In the genomic region with DNA sequence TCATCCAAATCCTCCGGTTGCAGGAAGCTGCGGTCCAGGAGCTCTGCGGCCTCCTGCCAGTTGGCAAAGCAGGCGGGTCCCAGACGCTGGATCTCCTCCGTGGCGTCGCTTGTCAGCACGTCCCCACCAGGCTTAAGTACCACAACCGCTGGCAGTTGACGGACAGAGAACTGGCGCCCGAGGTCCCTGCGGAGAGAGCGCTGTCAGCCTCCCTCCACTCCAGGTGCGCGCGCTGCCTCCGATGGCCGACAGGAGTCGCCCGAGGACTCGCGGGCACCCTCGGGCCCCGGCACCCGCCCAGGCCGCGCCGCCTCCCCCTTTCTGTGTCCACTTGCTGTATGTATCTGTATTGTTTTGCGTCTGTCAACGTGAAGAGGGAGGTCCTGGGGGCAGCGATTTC, we compare ENCODE assay signal across 7 mouse cellular contexts. TPM values are rescaled to one million over a fixed set of nuclear protein-coding genes. Genes with fewer than 3 reads are reported as not detected.
A peak's percentile ranks its signal among the peaks of the same experiment; 100 is the strongest.
DNase-seq lines count a peak whose midpoint lies in the region; ATAC-seq lines count a peak whose summit lies in the region.

No protein-coding gene starts in this region.

- no peaks in the 10 kb centered on the region for H3K36me3 ChIP-seq in limb, embryonic 13.5 days
- no peaks in the 10 kb centered on the region for H3K36me3 ChIP-seq in midbrain, embryonic 14.5 days (ENCODE audit: control insufficient read depth, insufficient read depth, low read length)

- peak overlapping the region; percentile 34 for H3K4me3 ChIP-seq in limb, embryonic 13.5 days
- peak overlapping the region; percentile 22 for H3K4me3 ChIP-seq in midbrain, embryonic 14.5 days (replicated peaks; ENCODE audit: low read depth, low read length)

- peaks cover 99% of the 10 kb centered on the region for H3K27me3 ChIP-seq in limb, embryonic 13.5 days
- peaks cover 57% of the 10 kb centered on the region for H3K27me3 ChIP-seq in midbrain, embryonic 14.5 days (ENCODE audit: control insufficient read depth, insufficient read depth, low read length)

- peak; percentile 60 to 82 for DNase-seq in cerebellum, postnatal 4 days (ENCODE audit: low spot score in 2 of 2)
- peak; percentile 75 for DNase-seq in gastrocnemius, postnatal 25 days
- DNase-seq in midbrain, embryonic 14.5 days = peak; percentile 78
- peak; percentile 64 for DNase-seq in spleen, adult 12 weeks (ENCODE audit: low spot score)

- peaks cover 20% of the 10 kb centered on the region for H3K4me1 ChIP-seq in limb, embryonic 13.5 days
- 0 out of 2 replicates have a peak, but pooled peaks cover 7% of the 10 kb centered on the region for H3K4me1 ChIP-seq in midbrain, embryonic 14.5 days (ENCODE audit: control insufficient read depth, insufficient read depth, low read length)

- H3K27ac ChIP-seq in limb, embryonic 13.5 days = no peak overlapping the region
- no peak overlapping the region for H3K27ac ChIP-seq in midbrain, embryonic 14.5 days (replicated peaks; ENCODE audit: low read depth, low read length)

- ATAC-seq in activated CD4-positive, CD25-positive, alpha-beta regulatory T cell, adult 4 months = peak; percentile 33
- ATAC-seq in inflammation-experienced regulatory T-cells, adult 6 months = peak; percentile 35
- peak; percentile 17; the same call in 1 of the 2 replicates for ATAC-seq in limb, embryonic 13.5 days (ENCODE audit: low FRiP score, low read depth)
- peak; percentile 49; the same call in 1 of the 2 replicates for ATAC-seq in midbrain, embryonic 14.5 days (ENCODE audit: low FRiP score, low TSS enrichment)

- H3K4me2 ChIP-seq in limb, embryonic 13.5 days (replicated peaks) = peak overlapping the region; percentile 56
- H3K4me2 ChIP-seq in midbrain, embryonic 14.5 days (ENCODE audit: low read length) = peak overlapping the region; percentile 43

- 1% methylated on average over 33 of the region's 33 CpGs for WGBS in limb, embryonic 13.5 days
- WGBS in midbrain, embryonic 14.5 days = under 1% methylated on average over 33 of the region's 33 CpGs

- H3K9ac ChIP-seq in limb, embryonic 13.5 days = peak overlapping the region; percentile 46; the same call in 1 of the 2 replicates
- H3K9ac ChIP-seq in midbrain, embryonic 14.5 days (replicated peaks; ENCODE audit: low read length) = peak overlapping the region; percentile 39; the same call in 1 of the 2 replicates

- H3K9me3 ChIP-seq in limb, embryonic 13.5 days = peaks cover 9% of the 10 kb centered on the region
- H3K9me3 ChIP-seq in midbrain, embryonic 14.5 days (ENCODE audit: control insufficient read depth, low read length) = no peaks in the 10 kb centered on the region

RNA-seq across cellular contexts. Expression of gene Nxnl1, which starts 3.6 kb away (rescaled TPM):
- polyA plus RNA-seq in activated CD4-positive, CD25-positive, alpha-beta regulatory T cell, adult 4 months (2017; shearing (Covaris generic)) = under 1 TPM in 1 of 2 experiments, not detected in 1; 0.15 TPM
- under 1 TPM in 1 of 2 experiments, not detected in 1; 0.24 TPM for total RNA-seq in gastrocnemius, postnatal 25 days (2021)
- under 1 TPM in 1 of 3 experiments, not detected in 2; 0.13 TPM for polyA plus RNA-seq in inflammation-experienced regulatory T-cells, adult 6 months (2017; shearing (Covaris generic))
- not detected in 2 replicates for polyA plus RNA-seq in limb, embryonic 13.5 days (2015; fragmentation: Nextera tagmentation; extraction: Ambion mirVana)
- polyA plus RNA-seq in midbrain, embryonic 14.5 days (2014; fragmentation: Nextera tagmentation; extraction: Ambion mirVana) = not detected in 2 replicates

RNA-seq across cellular contexts. Expression of gene Tmem221, which starts 4.1 kb away (rescaled TPM):
- 1 to 10 TPM in 1 of 2 experiments, under 1 TPM in 1; 0.99 to 1.7 TPM for polyA plus RNA-seq in activated CD4-positive, CD25-positive, alpha-beta regulatory T cell, adult 4 months (2017; shearing (Covaris generic))
- total RNA-seq in gastrocnemius, postnatal 25 days (2021) = not detected
- polyA plus RNA-seq in inflammation-experienced regulatory T-cells, adult 6 months (2017; shearing (Covaris generic)) = 1 to 10 TPM in 1 of 3 experiments, under 1 TPM in 1, not detected in 1; 0.97 to 2.1 TPM
- 0.27 and 0.64 TPM in 2 replicates for polyA plus RNA-seq in limb, embryonic 13.5 days (2015; fragmentation: Nextera tagmentation; extraction: Ambion mirVana)
- not detected in 2 replicates for polyA plus RNA-seq in midbrain, embryonic 14.5 days (2014; fragmentation: Nextera tagmentation; extraction: Ambion mirVana)

RNA-seq across cellular contexts. Expression of gene Slc27a1, which starts 5.9 kb away (rescaled TPM):
- polyA plus RNA-seq in activated CD4-positive, CD25-positive, alpha-beta regulatory T cell, adult 4 months (2017; shearing (Covaris generic)) = 1 to 10 TPM; 4.4 to 8.9 TPM
- total RNA-seq in gastrocnemius, postnatal 25 days (2021) = 10 to 100 TPM; 62.6 to 62.9 TPM
- polyA plus RNA-seq in inflammation-experienced regulatory T-cells, adult 6 months (2017; shearing (Covaris generic)) = 1 to 10 TPM; 4.5 to 8.6 (median 5.8) TPM
- polyA plus RNA-seq in limb, embryonic 13.5 days (2015; fragmentation: Nextera tagmentation; extraction: Ambion mirVana) = 52.2 and 52.3 TPM in 2 replicates
- polyA plus RNA-seq in midbrain, embryonic 14.5 days (2014; fragmentation: Nextera tagmentation; extraction: Ambion mirVana) = 33.5 and 41.6 TPM in 2 replicates

RNA-seq across cellular contexts. Expression of gene Mvb12a, which starts 20.0 kb away (rescaled TPM):
- polyA plus RNA-seq in activated CD4-positive, CD25-positive, alpha-beta regulatory T cell, adult 4 months (2017; shearing (Covaris generic)) = 10 to 100 TPM; 59.3 to 71.7 TPM
- total RNA-seq in gastrocnemius, postnatal 25 days (2021) = 10 to 100 TPM; 23.0 to 23.6 TPM
- 10 to 100 TPM; 38.1 to 75.7 (median 43.5) TPM for polyA plus RNA-seq in inflammation-experienced regulatory T-cells, adult 6 months (2017; shearing (Covaris generic))
- 80.7 and 83.6 TPM in 2 replicates for polyA plus RNA-seq in limb, embryonic 13.5 days (2015; fragmentation: Nextera tagmentation; extraction: Ambion mirVana)
- polyA plus RNA-seq in midbrain, embryonic 14.5 days (2014; fragmentation: Nextera tagmentation; extraction: Ambion mirVana) = 54.6 and 61.5 TPM in 2 replicates

RNA-seq across cellular contexts. Expression of gene Bst2, which starts 25.5 kb away (rescaled TPM):
- polyA plus RNA-seq in activated CD4-positive, CD25-positive, alpha-beta regulatory T cell, adult 4 months (2017; shearing (Covaris generic)) = 100 to 1,000 TPM in 1 of 2 experiments, 10 to 100 TPM in 1; 40.2 to 113 TPM
- total RNA-seq in gastrocnemius, postnatal 25 days (2021) = 1 to 10 TPM; 7.6 to 8.9 TPM
- polyA plus RNA-seq in inflammation-experienced regulatory T-cells, adult 6 months (2017; shearing (Covaris generic)) = 10 to 100 TPM; 52.2 to 66.6 (median 61.8) TPM
- polyA plus RNA-seq in limb, embryonic 13.5 days (2015; fragmentation: Nextera tagmentation; extraction: Ambion mirVana) = 21.0 and 22.3 TPM in 2 replicates
- 0.86 and 7.9 TPM in 2 replicates for polyA plus RNA-seq in midbrain, embryonic 14.5 days (2014; fragmentation: Nextera tagmentation; extraction: Ambion mirVana)
